Mouse (Mus musculus) frontal cortex, postnatal 14 days (tissue): ENCODE measurements at regions not wholly inside any gene's neighbourhood (a gene's known extent, or its start where the extent isn't known, plus 50 kb on each side); places are given as distances from the start of the nearest gene placed in this dataset.
"Not testable (repeated sequence)": the region's sequence is repeated elsewhere in the genome, so short reads cannot be mapped to it uniquely, and the experiment has no call there.

Experiments
- DNase-seq, 2 experiments: peaks; one replicate each; pipeline ENCODE4 v3.0.0; 2022; ENCODE audit warnings: low spot score in 2 of 2

GRCm38 (mm10) chr7:73827549-73827948, 87.4 kb downstream of the Fam174b start:
- no peak for DNase-seq

DNA sequence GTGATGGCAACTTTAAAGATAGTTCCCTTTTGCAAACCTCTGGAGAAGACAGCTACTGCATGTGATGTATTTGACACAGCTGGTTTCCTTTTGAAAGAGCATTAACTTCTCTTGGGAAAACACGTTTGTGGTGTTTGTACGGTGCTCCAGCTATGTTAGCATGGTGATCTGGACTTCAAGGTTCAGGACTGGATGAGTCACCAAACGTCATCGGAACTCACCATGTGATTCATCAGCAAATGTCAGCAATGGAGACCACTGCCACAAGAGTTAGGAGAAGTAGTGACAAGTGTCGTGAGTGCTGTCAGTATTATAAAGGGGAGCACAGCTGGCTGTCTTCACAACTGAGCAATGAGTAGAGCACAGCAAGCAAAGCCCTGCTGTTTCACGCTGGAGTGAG, 90.5 kb downstream of the Fam174b start:
- DNase-seq = no peak

DNA sequence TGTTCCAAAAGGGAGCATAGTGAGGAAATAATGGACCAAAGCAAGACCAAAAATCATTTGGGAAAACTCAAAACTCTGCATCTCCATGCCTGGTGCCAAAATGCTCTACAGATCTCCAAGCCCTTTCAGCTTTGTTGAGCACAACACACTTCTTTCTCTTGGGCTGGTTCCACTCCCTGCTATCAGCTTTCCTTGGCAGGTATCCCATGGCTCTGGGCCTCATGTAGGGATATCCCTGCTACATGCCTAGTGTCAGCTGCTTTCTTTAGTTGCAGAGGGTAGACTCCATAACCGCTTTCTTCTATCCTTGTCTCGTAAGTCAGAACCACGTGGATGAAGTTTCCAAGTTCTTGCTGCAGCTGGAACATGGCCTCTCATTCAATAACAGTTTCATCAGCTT, 100.3 kb downstream of the Fam174b start:
- no peak for DNase-seq

- no peak for DNase-seq
These were observed 112.1 kb downstream of the Fam174b start for GRCm38 (mm10) chr7:73852184-73852583.

GRCm38 (mm10) chr7:73853296-73853950, 113.3 kb downstream of the Fam174b start:
- not testable (repeated sequence) for DNase-seq

DNA sequence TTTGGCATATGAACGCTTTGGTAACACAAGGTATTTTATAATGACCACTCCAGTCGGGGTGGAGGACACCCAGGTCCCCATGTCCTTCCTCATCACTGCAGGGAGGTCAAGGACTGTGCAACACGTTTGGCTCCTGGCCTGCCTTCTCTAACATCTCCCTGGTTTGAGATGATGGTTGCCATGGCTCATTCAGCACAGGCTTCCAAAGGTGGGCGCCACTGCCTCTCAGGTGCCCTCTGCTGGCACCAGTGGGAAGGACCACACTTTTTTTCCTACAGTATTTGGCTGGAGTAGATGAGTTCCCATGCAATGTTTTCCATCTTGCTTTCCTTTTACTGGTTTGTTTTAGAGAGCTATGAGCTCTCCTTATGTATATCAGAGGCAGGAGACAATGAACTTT, 115.4 kb downstream of the Fam174b start:
- DNase-seq = peak in 1 of 2 experiments; percentile 39

GRCm38 (mm10) chr7:73856908-73857307, 116.8 kb downstream of the Fam174b start:
- DNase-seq = no peak

DNA sequence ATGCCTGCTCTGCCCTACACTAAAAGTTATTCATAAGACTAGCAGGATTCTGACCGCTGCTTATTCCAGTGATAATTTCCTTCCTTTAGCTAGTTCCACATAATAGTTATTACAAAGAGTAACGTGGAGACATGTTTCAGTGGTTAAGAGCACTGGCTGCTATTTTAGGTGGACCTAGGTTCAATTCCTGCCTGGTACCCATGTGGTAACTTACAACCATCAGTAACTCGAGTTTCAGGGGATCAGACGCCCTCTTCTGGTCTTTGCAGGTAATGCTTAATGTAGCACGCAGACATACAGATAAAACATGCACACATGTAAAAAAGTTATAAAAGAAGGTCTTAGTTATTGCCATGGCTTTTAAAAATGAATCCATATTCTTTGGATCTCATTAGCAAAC, 125.0 kb downstream of the Fam174b start:
- no peak for DNase-seq

GRCm38 (mm10) chr7:73872181-73872580, 132.1 kb downstream of the Fam174b start:
- no peak for DNase-seq

DNA sequence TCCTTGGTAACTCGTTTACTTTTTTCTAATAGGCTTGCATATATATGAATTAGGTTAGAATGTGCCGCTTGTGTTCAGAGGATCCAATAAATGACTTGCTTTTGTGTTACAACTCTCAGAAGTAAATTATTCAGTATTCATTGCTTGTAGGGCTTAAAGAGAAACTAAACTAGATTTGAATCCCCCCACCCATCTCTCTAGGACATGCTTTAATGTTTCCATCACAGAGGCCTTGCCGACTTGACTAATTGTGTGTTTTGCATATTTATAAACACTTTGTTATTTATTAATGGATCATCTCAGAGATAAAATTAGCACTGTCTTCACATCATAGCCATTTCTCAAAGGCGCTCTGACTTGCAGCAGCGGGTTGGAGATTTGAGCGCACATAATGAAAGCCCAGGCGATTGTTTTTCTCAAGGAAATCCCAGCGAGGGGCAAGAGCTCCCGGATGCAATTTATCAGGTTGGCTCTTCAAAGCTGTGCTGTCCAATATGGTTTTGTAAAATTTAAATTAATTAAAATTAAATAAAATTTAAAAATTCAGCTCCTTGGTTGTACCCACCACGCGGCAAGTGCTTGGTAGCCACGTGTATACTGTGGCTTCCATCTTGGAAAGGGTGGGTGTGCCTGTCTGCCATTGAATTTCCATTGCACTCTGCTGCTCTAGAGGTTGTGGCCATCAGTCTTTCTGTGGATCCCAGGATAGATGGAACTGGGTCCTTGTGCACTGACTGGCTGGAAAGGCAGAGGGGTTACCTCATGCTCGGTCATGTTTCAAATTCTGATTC, 132.0 kb downstream of the St8sia2 start:
- DNase-seq = no peak

GRCm38 (mm10) chr7:73886152-73886551, 127.3 kb downstream of the St8sia2 start:
- DNase-seq = no peak
